Mouse (Mus musculus): ENCODE results near the gene Syne3. TPM values are rescaled to one million over a fixed set of nuclear protein-coding genes. Genes with fewer than 3 reads are reported as not detected.

The Syne3 gene
- total and polyA plus RNA-seq, 2 experiments from 2014 or later, result 1.8 to 5.0 TPM

- WGBS, result 4% methylated on average over 37 of the region's 37 CpGs
- TF ChIP-seq CTCF (IDR thresholded peaks at IDR 0.05; ENCODE audit: low read depth) (no peak), EP300 (IDR thresholded peaks at IDR 0.05; ENCODE audit: low read depth) (no peak)
- H3K4me3 ChIP-seq (ENCODE audit: low read depth, low read length), result peak overlapping the region; percentile 78
Measured at GRCm38 (mm10) chr12:105031081-105032058, 21.8 kb upstream of the Syne3 start.

DNA sequence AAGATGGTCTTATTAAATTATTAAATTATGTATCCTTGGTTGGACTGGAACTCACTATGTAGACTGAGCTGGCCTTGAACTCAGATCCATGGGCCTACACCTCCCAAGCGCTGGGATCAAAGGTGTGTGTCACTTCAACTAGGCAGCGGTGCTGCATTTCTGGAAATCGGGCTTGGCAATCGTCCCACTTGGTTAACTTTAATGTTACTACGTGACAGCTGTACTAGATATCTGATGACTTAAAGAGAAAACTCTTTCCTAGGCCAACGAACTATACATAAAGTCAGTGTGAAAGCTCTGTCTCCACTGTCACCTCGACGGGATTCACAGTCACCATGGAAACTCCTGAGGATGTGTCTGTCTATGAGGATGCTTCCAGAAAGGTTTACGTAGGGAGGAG, 20.3 kb upstream of the Syne3 start:
- no peak for TF ChIP-seq CTCF (IDR thresholded peaks at IDR 0.05; ENCODE audit: low read depth)
- no peak for TF ChIP-seq EP300 (IDR thresholded peaks at IDR 0.05; ENCODE audit: low read depth)
- DNase-seq (ENCODE audit: low spot score) (no peak), ATAC-seq (ENCODE audit: insufficient read depth, low read depth) (no peak)
- WGBS, result 87% methylated on average over 9 of the region's 9 CpGs
- H3K4me1 ChIP-seq (ENCODE audit: control insufficient read depth, insufficient read depth), result peaks cover 31% of the 10 kb centered on the region
- H3K9ac ChIP-seq (replicated peaks; ENCODE audit: low read depth, low read length), result no peak overlapping the region
- no peak overlapping the region for H3K4me2 ChIP-seq (ENCODE audit: low read depth, low read length)
- no peak overlapping the region for H3K27ac ChIP-seq (ENCODE audit: low read depth)
- no peaks in the 10 kb centered on the region for H3K9me3 ChIP-seq (replicated peaks; ENCODE audit: control insufficient read depth, low read length)
- H3K27me3 ChIP-seq (ENCODE audit: control insufficient read depth, insufficient read depth, low read length), result no peaks in the 10 kb centered on the region
- 0 out of 2 replicates have a peak, but pooled peaks cover 4% of the 10 kb centered on the region for H3K36me3 ChIP-seq (replicated peaks; ENCODE audit: control insufficient read depth, insufficient read depth, low read length)
- H3K4me3 ChIP-seq (ENCODE audit: low read depth, low read length), result no peak overlapping the region

More at GRCm38 (mm10) chr12:105031081-105032058, 21.8 kb upstream of the Syne3 start:
- H3K9ac ChIP-seq (replicated peaks; ENCODE audit: low read depth, low read length), result peak overlapping the region; percentile 69
- 0 out of 2 replicates have a peak, but pooled peaks cover 4% of the 10 kb centered on the region for H3K36me3 ChIP-seq (replicated peaks; ENCODE audit: control insufficient read depth, insufficient read depth, low read length)
- no peaks in the 10 kb centered on the region for H3K27me3 ChIP-seq (ENCODE audit: control insufficient read depth, insufficient read depth, low read length)
- no peak for DNase-seq (ENCODE audit: low spot score)
- H3K27ac ChIP-seq (ENCODE audit: low read depth), result peak overlapping the region; percentile 73
- H3K4me1 ChIP-seq (ENCODE audit: control insufficient read depth, insufficient read depth), result peaks cover 35% of the 10 kb centered on the region
- H3K9me3 ChIP-seq (replicated peaks; ENCODE audit: control insufficient read depth, low read length), result no peaks in the 10 kb centered on the region
- no peak for ATAC-seq (ENCODE audit: insufficient read depth, low read depth)
- peak overlapping the region; percentile 97 for H3K4me2 ChIP-seq (ENCODE audit: low read depth, low read length)

GRCm38 (mm10) chr12:105027323-105027991, 17.8 kb upstream of the Syne3 start:
- peaks cover 11% of the 10 kb centered on the region for H3K4me1 ChIP-seq (ENCODE audit: control insufficient read depth, insufficient read depth)
- no peaks in the 10 kb centered on the region for H3K9me3 ChIP-seq (replicated peaks; ENCODE audit: control insufficient read depth, low read length)
- WGBS, result 27% methylated on average over 15 of the region's 15 CpGs
- no peaks in the 10 kb centered on the region for H3K27me3 ChIP-seq (ENCODE audit: control insufficient read depth, insufficient read depth, low read length)
- H3K9ac ChIP-seq (replicated peaks; ENCODE audit: low read depth, low read length), result no peak overlapping the region
- H3K36me3 ChIP-seq (replicated peaks; ENCODE audit: control insufficient read depth, insufficient read depth, low read length), result 0 out of 2 replicates have a peak, but pooled peaks cover 4% of the 10 kb centered on the region
- no peak for ATAC-seq (ENCODE audit: insufficient read depth, low read depth)
- DNase-seq (ENCODE audit: low spot score), result peak; percentile 48
- peak overlapping the region; percentile 48; the same call in 1 of the 2 replicates for H3K27ac ChIP-seq (ENCODE audit: low read depth)
- no peak overlapping the region for H3K4me2 ChIP-seq (ENCODE audit: low read depth, low read length)
- TF ChIP-seq CTCF (IDR thresholded peaks at IDR 0.05; ENCODE audit: low read depth) (peak; percentile 69), EP300 (IDR thresholded peaks at IDR 0.05; ENCODE audit: low read depth) (no peak)
- no peak overlapping the region for H3K4me3 ChIP-seq (ENCODE audit: low read depth, low read length)

- no peak overlapping the region for H3K4me3 ChIP-seq (ENCODE audit: low read depth, low read length)
- no peak overlapping the region for H3K9ac ChIP-seq (replicated peaks; ENCODE audit: low read depth, low read length)
- H3K9me3 ChIP-seq (replicated peaks; ENCODE audit: control insufficient read depth, low read length), result no peaks in the 10 kb centered on the region
- ATAC-seq (ENCODE audit: insufficient read depth, low read depth) (no peak), DNase-seq (ENCODE audit: low spot score) (no peak)
- WGBS, result 53% methylated on average over 10 of the region's 10 CpGs
- H3K36me3 ChIP-seq (replicated peaks; ENCODE audit: control insufficient read depth, insufficient read depth, low read length), result 0 out of 2 replicates have a peak, but pooled peaks cover 4% of the 10 kb centered on the region
- no peaks in the 10 kb centered on the region for H3K27me3 ChIP-seq (ENCODE audit: control insufficient read depth, insufficient read depth, low read length)
- TF ChIP-seq CTCF (IDR thresholded peaks at IDR 0.05; ENCODE audit: low read depth) (no peak; the same call in 1 of the 2 replicates), EP300 (IDR thresholded peaks at IDR 0.05; ENCODE audit: low read depth) (no peak)
- peaks cover 3% of the 10 kb centered on the region for H3K4me1 ChIP-seq (ENCODE audit: control insufficient read depth, insufficient read depth)
- no peak overlapping the region for H3K27ac ChIP-seq (ENCODE audit: low read depth)
- no peak overlapping the region for H3K4me2 ChIP-seq (ENCODE audit: low read depth, low read length)
Measured at GRCm38 (mm10) chr12:105025947-105026586, 16.5 kb upstream of the Syne3 start.

Measured in heart, postnatal 0 days (tissue).